Mouse (Mus musculus): ENCODE measurements at regions not wholly inside any gene's neighbourhood (a gene's known extent, or its start where the extent isn't known, plus 50 kb on each side); places are given as distances from the start of the nearest gene placed in this dataset.

- TF ChIP-seq POLR2A (IDR thresholded peaks at IDR 0.05; ENCODE audit: control insufficient read depth, low read depth, low read length) (no peak), CTCF (IDR thresholded peaks at IDR 0.05; ENCODE audit: control insufficient read depth, insufficient read depth, insufficient replicate concordance, low read depth, low read length) (no peak)
Measured at GRCm38 (mm10) chr16:5524375-5524774, 268.6 kb upstream of the Eef2kmt start.

Data from testis, adult 2 months (tissue).